Mouse (Mus musculus): ENCODE measurements around the gene Pgam1. TPM values are rescaled to one million over a fixed set of nuclear protein-coding genes. Genes with fewer than 3 reads are reported as not detected.
"Not testable (repeated sequence)": the region's sequence is repeated elsewhere in the genome, so short reads cannot be mapped to it uniquely, and the experiment has no call there.

Pgam1 gene
- 100 to 1,000 TPM; 451 to 486 TPM for total RNA-seq (2021)
- long read RNA-seq, transcript Pgam1-201 (4 exons, 1,775 nt), result major isoform, 722 of 746 reads
- long read RNA-seq, partial matches to known transcripts, result 21 of 746 reads
- long read RNA-seq, other reads (novel, unspliced or antisense), result 3 of 746 reads

GRCm38 (mm10) chr19:41911178-41912073 lies at the start of gene Pgam1:
TSS of gene Pgam1 (plus strand) at chr19:41911923.
- DNase-seq (ENCODE audit: low spot score in 2 of 2), result peak; percentile 97 to 98

GRCm38 (mm10) chr19:41866707-41867106 lies 45.0 kb upstream of the Pgam1 start:
- no peak for DNase-seq (ENCODE audit: low spot score in 2 of 2)

GRCm38 (mm10) chr19:41869296-41869695 lies 42.4 kb upstream of the Pgam1 start:
- no peak for DNase-seq (ENCODE audit: low spot score in 2 of 2)

GRCm38 (mm10) chr19:41869946-41870345 lies 41.8 kb upstream of the Pgam1 start:
- not testable (repeated sequence) for DNase-seq (ENCODE audit: low spot score in 2 of 2)

DNA sequence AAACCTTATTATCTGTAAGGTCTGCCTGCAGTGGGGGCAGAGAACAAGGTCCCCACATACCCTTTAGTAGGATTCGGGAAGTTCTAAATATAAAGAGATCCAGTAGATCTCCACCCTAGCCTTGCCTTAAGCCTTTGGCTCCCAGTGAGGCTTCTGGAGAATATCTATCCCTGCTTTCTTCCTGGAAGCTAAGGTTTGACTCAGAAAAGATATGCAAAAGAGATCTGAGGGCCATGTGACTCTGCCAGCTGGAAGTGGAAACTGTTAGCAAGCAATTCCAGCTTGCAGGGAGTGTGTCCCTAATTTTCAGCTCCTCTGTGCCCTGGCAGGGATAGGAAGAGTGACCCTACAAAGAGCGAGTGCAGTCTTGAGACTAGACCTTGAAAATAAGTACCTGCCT lies 39.4 kb upstream of the Pgam1 start:
- DNase-seq (ENCODE audit: low spot score in 2 of 2), result no peak

DNA sequence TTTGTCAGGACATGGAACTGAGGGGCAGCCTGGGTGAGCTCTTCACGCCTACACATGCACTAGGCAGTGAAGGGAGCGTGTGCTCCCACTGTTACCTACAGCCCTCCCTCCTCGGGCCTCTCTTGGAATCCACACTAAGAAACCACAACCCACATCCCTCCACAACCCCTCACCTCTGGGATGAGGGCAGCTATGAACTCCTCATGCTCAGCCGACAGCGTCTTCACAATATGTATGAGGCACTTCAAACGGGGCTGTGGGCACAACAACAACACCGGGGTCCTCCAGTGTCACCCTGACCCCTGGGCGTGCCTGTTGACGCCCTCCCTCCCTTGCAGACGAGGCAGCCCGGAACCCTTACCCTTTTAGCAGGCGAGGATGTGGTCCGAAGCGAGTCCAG lies 37.4 kb upstream of the Pgam1 start:
- DNase-seq (ENCODE audit: low spot score in 2 of 2), result no peak

DNA sequence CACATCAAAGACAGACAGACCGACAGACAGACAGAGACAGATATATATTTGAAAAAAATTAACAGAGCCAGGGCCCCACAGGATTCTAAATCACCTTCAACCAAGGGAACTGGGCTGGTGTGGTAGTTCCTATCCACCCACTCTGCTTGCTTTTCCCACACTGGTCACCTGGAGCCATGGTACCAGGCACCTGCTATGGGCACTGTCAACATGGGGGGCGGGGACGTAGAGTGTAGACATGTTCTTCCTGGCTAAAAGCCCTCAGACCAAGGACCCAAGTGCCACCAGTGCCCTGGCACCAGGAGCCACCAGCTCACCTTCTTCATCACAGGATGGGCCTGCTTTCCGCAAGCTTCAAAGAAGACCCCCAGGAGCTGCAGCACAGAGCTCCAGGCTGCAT lies 29.9 kb upstream of the Pgam1 start:
- DNase-seq (ENCODE audit: low spot score in 2 of 2), result no peak

DNA sequence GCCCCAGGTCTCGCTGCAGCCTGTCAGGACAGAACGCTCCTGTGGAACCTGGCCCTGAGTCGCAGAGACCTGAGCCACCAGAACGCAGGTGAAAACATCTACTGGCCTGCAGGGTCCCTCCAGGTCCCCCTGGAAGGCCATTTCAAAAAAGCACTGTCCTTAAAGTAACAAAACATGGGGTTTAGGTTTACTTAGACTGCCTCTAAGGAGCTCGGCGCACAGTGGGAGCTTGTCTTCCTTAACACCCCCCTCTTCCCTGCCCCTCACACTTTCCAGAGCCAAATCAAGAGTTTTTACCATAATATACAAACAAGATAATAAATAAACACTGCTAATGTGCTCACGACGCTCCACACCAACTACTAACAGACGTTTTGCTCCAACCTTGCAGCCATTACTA lies 27.8 kb upstream of the Pgam1 start:
- DNase-seq (ENCODE audit: low spot score in 2 of 2), result no peak

DNA sequence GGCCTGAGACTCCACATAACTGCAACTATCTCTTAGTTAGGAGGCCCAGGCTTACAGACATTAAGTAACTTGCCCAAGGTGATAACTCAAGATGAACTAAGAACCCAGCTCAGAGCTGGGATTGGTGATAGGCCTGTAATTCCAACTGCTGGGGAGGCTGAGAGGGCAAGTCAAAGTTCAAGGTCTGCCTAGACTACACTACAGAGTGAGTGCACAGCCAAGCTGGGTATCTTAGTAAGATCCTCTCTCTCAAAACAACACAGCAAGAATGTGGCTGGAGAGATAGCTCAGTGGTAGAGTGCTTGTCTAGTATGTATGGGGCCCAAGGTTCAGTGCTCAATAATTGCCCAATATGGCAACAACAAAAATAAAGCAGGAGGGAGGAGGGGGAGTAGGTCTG lies 23.5 kb upstream of the Pgam1 start:
- no peak for DNase-seq (ENCODE audit: low spot score in 2 of 2)

DNA sequence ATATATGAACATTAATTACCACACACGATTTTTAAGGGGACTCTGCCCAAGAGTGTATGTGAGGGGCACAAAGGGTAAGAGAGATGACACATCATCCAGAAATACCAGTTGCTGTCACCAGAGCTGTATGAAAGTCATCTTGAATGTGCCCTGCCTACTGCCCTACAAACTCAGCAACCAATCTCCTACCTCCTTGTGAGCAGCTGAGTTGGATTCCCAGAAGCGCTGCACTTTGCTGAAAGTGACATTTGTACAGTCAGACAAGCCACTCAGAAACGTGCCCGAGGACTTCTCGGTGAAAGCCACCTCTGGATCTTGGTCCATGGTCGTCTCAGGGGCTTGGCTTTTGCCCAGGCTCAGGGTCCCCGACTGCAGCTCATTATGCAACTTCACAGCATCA lies 16.8 kb upstream of the Pgam1 start:
- no peak for DNase-seq (ENCODE audit: low spot score in 2 of 2)

GRCm38 (mm10) chr19:41895460-41896318 lies 16.0 kb upstream of the Pgam1 start, which contains the start of gene Rrp12:
TSS of gene Rrp12 (minus strand) at chr19:41896173.
- peak; percentile 69 to 78 for DNase-seq (ENCODE audit: low spot score in 2 of 2)

DNA sequence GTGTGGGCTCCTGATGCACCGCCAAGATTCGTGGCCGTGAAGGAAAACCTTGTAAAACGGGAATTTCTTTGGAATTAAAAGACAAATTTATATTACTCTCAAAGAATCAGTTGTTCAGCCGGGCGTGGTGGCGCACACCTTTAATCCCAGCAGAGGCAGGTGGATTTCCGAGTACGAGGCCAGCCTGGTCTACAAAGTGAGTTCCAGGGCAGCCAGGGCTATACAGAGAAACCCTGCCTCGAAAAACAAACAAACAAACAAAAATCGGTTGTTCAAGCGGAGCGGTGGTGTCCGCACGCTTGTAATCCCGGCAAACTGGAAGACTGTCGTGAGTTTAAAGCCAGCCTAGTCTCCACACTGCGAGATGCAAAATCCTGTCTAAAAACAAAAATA lies 15.4 kb upstream of the Pgam1 start:
- DNase-seq (ENCODE audit: low spot score in 2 of 2), result no peak

- DNase-seq (ENCODE audit: low spot score in 2 of 2), result peak in 1 of 2 experiments; percentile 21
Measured at GRCm38 (mm10) chr19:41898860-41899259, 12.9 kb upstream of the Pgam1 start.

GRCm38 (mm10) chr19:41900495-41901090 lies 11.1 kb upstream of the Pgam1 start:
- DNase-seq (ENCODE audit: low spot score in 2 of 2), result no peak

- DNase-seq (ENCODE audit: low spot score in 2 of 2), result no peak
Measured at GRCm38 (mm10) chr19:41901696-41902095, 10.0 kb upstream of the Pgam1 start.

DNA sequence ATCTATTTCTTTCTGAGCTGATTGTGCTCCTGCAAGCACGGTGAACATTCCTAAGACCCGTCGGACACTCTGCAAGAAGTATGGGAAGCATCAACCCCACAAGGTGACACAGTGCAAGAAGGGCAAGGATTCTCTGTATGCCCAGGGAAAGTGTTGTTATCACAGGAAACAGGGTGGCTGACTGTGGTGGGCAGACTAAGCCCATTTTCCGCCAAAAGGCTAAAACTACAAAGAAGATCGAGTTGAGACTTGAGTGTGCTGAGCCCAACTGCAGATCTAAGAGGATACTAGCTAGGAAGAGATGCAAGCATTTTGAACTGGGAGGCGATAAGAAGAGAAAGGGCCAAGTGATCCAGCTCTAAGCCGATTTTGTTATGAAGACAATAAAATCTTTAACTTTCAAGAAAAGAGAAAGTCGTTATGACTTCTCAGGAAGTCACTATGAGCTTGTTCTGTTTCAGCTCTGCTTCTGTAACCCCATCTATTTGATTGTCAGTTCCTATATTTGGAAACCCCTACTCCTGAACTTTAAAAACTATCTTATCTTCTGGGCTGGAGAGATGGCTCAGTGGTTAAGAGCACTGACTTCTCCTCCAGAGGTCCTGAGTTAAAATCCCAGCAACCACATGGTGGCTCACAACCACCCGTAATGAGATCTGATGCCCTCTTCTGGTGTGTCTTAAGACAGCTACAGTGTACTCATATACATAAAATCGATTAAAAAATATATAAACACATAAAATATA lies 8.7 kb upstream of the Pgam1 start:
- no peak for DNase-seq (ENCODE audit: low spot score in 2 of 2)

GRCm38 (mm10) chr19:41905246-41905645 lies 6.5 kb upstream of the Pgam1 start:
- no peak for DNase-seq (ENCODE audit: low spot score in 2 of 2)

DNA sequence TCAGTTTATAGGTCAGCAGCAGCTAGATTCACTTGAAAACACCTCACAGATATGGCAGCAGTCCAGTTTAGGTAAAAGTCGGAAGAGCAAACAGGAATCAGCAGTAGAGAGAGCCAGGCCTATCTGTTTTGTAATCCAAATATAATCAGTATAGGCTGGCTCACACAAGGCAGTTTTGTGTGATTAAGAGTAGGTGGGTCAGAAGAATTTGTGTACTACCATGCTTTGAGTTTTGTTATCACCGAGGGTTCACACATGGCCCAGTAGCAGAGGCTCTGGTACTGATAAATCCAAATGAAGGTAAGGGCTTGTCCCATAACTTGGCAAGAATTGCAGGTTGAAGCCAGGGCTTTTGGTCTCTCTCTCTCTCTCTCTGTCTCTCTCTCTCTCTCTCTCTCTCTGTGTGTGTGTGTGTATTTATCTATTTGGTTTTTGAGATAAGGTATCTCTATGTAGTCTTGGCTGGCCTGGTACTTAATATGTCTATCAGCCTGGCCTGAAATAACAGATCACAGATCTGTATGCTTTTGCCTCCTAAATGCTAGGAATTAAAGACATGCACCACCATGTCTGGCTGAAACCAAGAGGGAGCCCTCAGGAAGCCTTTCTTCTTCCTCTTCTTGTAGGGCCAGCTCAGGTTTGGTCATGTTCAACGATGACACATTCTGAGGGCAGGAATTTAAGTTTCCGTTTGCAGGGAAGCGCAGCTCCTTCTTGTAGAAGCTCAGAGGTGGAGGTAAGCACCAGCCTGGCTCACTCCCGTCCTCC lies 5.2 kb upstream of the Pgam1 start:
- no peak for DNase-seq (ENCODE audit: low spot score in 2 of 2)

- no peak for DNase-seq (ENCODE audit: low spot score in 2 of 2)
Measured at GRCm38 (mm10) chr19:41907079-41907760, 4.5 kb upstream of the Pgam1 start.
